Mouse (Mus musculus): ENCODE data around the gene Coro1b. TPM values are rescaled to one million over a fixed set of nuclear protein-coding genes. Genes with fewer than 3 reads are reported as not detected.

Coro1b gene
- polyA plus RNA-seq, 1 experiment from 2014 or later = 237 TPM

GRCm38 (mm10) chr19:4192251-4192985 lies 44.0 kb downstream of the Coro1b start:
- WGBS = under 1% methylated on average over 44 of the region's 52 CpGs
- H3K36me3 ChIP-seq (ENCODE audit: control insufficient read depth, insufficient read depth) = peaks cover 35% of the 10 kb centered on the region
- TF ChIP-seq CTCF (IDR thresholded peaks at IDR 0.05; ENCODE audit: low read depth) = no peak
- H3K9me3 ChIP-seq (ENCODE audit: control insufficient read depth) = no peaks in the 10 kb centered on the region
- H3K4me1 ChIP-seq (replicated peaks; ENCODE audit: control insufficient read depth, insufficient read depth, low read length) = peaks cover 9% of the 10 kb centered on the region
- peak overlapping the region; percentile 92 for H3K9ac ChIP-seq (ENCODE audit: low read depth, low read length)
- peak; percentile 37 for ATAC-seq
- H3K27me3 ChIP-seq (replicated peaks; ENCODE audit: control insufficient read depth, insufficient read depth, low read length) = no peaks in the 10 kb centered on the region
- H3K27ac ChIP-seq (ENCODE audit: low read depth, low read length) = peak overlapping the region; percentile 94
- H3K4me3 ChIP-seq (ENCODE audit: low read depth, low read length) = peak overlapping the region; percentile 93
- H3K4me2 ChIP-seq (replicated peaks; ENCODE audit: low read depth) = peak overlapping the region; percentile 75

DNA sequence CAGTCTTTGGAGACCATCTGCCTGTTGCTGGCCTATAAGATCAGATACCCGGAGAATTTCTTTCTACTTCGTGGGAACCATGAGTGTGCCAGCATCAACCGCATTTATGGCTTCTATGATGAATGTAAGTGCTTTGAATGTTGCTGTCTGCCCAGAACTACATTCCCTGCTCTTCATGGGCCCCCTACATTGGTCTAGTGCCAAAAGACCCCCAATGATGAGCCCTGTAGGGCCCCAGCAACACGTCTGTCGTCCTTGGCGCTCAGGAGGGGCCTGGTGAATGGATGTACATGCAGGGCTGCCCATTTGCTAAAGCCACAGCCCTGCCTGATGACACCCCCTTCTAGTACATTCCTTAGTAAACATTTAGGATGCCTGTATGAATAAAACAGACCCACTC lies 44.7 kb downstream of the Coro1b start:
- H3K27ac ChIP-seq (ENCODE audit: low read depth, low read length) = peak overlapping the region; percentile 94; the same call in 1 of the 2 replicates
- H3K36me3 ChIP-seq (ENCODE audit: control insufficient read depth, insufficient read depth) = peaks cover 38% of the 10 kb centered on the region
- H3K27me3 ChIP-seq (replicated peaks; ENCODE audit: control insufficient read depth, insufficient read depth, low read length) = no peaks in the 10 kb centered on the region
- peak overlapping the region; percentile 92 for H3K9ac ChIP-seq (ENCODE audit: low read depth, low read length)
- no peak for ATAC-seq
- H3K4me1 ChIP-seq (replicated peaks; ENCODE audit: control insufficient read depth, insufficient read depth, low read length) = peaks cover 9% of the 10 kb centered on the region
- no peak for TF ChIP-seq CTCF (IDR thresholded peaks at IDR 0.05; ENCODE audit: low read depth)
- H3K9me3 ChIP-seq (ENCODE audit: control insufficient read depth) = no peaks in the 10 kb centered on the region
- H3K4me2 ChIP-seq (replicated peaks; ENCODE audit: low read depth) = peak overlapping the region; percentile 75
- peak overlapping the region; percentile 93 for H3K4me3 ChIP-seq (ENCODE audit: low read depth, low read length)
- WGBS = 37% methylated on average over 6 of the region's 6 CpGs

- Histone ChIP-seq H3K27ac (ENCODE audit: low read depth, low read length) (no peak overlapping the region), H3K9me3 (ENCODE audit: control insufficient read depth) (no peaks in the 10 kb centered on the region), H3K9ac (ENCODE audit: low read depth, low read length) (no peak overlapping the region), H3K36me3 (ENCODE audit: control insufficient read depth, insufficient read depth) (peaks cover 39% of the 10 kb centered on the region), H3K4me1 (replicated peaks; ENCODE audit: control insufficient read depth, insufficient read depth, low read length) (peaks cover 9% of the 10 kb centered on the region), H3K4me3 (ENCODE audit: low read depth, low read length) (no peak overlapping the region), H3K27me3 (replicated peaks; ENCODE audit: control insufficient read depth, insufficient read depth, low read length) (no peaks in the 10 kb centered on the region), H3K4me2 (replicated peaks; ENCODE audit: low read depth) (no peak overlapping the region)
- 73% methylated on average over 8 of the region's 8 CpGs for WGBS
- no peak for TF ChIP-seq CTCF (IDR thresholded peaks at IDR 0.05; ENCODE audit: low read depth)
- ATAC-seq = no peak
These were observed 45.8 kb downstream of the Coro1b start for GRCm38 (mm10) chr19:4194021-4194724.

DNA sequence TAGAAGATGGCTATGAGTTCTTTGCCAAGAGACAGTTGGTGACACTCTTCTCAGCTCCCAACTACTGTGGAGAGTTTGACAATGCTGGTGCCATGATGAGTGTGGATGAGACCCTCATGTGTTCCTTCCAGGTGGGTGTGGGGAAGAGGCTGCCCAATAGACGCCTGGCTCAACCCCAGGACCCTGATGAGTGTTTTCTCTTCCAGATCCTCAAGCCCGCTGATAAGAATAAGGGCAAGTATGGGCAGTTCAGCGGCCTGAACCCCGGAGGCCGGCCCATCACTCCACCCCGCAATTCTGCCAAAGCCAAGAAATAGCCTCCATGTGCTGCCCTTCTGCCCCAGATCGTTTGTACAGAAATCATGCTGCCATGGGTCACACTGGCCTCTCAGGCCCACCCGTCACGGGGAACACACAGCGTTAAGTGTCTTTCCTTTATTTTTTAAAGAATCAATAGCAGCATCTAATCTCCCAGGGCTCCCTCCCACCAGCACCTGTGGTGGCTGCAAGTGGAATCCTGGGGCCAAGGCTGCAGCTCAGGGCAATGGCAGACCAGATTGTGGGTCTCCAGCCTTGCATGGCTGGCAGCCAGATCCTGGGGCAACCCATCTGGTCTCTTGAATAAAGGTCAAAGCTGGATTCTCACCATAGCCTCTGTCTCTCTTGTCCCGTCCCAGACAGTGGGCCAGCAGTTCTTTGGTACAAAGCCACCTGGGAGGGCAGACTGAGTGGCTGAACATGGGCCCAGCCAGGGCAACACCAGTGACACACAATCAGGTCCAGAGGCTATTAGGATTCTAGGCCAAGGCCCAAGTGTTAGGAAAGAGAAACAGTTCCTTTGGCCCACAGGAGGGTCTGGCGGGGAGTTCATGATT lies 46.6 kb downstream of the Coro1b start:
- 76% methylated on average over 12 of the region's 12 CpGs for WGBS
- H3K9ac ChIP-seq (ENCODE audit: low read depth, low read length) = no peak overlapping the region
- peaks cover 46% of the 10 kb centered on the region for H3K36me3 ChIP-seq (ENCODE audit: control insufficient read depth, insufficient read depth)
- no peak for TF ChIP-seq CTCF (IDR thresholded peaks at IDR 0.05; ENCODE audit: low read depth)
- no peak overlapping the region for H3K4me3 ChIP-seq (ENCODE audit: low read depth, low read length)
- no peak overlapping the region for H3K4me2 ChIP-seq (replicated peaks; ENCODE audit: low read depth)
- H3K27me3 ChIP-seq (replicated peaks; ENCODE audit: control insufficient read depth, insufficient read depth, low read length) = no peaks in the 10 kb centered on the region
- peaks cover 9% of the 10 kb centered on the region for H3K4me1 ChIP-seq (replicated peaks; ENCODE audit: control insufficient read depth, insufficient read depth, low read length)
- H3K27ac ChIP-seq (ENCODE audit: low read depth, low read length) = no peak overlapping the region
- no peak for ATAC-seq
- no peaks in the 10 kb centered on the region for H3K9me3 ChIP-seq (ENCODE audit: control insufficient read depth)

- 42% methylated on average over 2 of the region's 2 CpGs for WGBS
- Histone ChIP-seq H3K27ac (ENCODE audit: low read depth, low read length) (no peak overlapping the region), H3K4me1 (replicated peaks; ENCODE audit: control insufficient read depth, insufficient read depth, low read length) (peaks cover 14% of the 10 kb centered on the region), H3K9ac (ENCODE audit: low read depth, low read length) (no peak overlapping the region), H3K9me3 (ENCODE audit: control insufficient read depth) (no peaks in the 10 kb centered on the region), H3K4me3 (ENCODE audit: low read depth, low read length) (no peak overlapping the region), H3K36me3 (ENCODE audit: control insufficient read depth, insufficient read depth) (peaks cover 46% of the 10 kb centered on the region), H3K4me2 (replicated peaks; ENCODE audit: low read depth) (no peak overlapping the region), H3K27me3 (replicated peaks; ENCODE audit: control insufficient read depth, insufficient read depth, low read length) (no peaks in the 10 kb centered on the region)
- TF ChIP-seq CTCF (IDR thresholded peaks at IDR 0.05; ENCODE audit: low read depth) = no peak
- ATAC-seq = no peak
These were observed 47.6 kb downstream of the Coro1b start for GRCm38 (mm10) chr19:4196048-4196447.

DNA sequence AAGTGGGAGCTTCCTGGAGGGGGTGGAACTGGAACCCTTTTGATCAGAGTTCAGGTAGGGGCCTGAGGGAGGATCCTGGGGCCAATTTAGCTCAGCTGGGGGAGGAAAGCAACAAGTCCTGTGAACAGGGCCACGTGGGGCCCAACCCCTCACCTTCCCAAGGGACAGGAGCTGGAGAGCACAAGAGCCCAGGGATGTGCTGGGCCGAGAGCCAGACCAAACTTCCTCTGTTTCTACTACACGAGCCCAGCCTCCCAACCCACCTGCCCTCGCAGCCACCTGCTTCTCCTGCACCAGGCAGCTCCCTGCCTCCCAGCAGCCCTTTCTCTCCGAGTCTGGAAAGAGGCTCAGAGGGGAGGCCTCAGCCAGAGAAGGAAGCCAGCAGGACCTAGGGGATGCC lies 48.1 kb downstream of the Coro1b start:
- ATAC-seq = no peak
- TF ChIP-seq CTCF (IDR thresholded peaks at IDR 0.05; ENCODE audit: low read depth) = no peak
- H3K9ac ChIP-seq (ENCODE audit: low read depth, low read length) = no peak overlapping the region
- peak overlapping the region; percentile 36; the same call in 1 of the 2 replicates for H3K27ac ChIP-seq (ENCODE audit: low read depth, low read length)
- no peaks in the 10 kb centered on the region for H3K27me3 ChIP-seq (replicated peaks; ENCODE audit: control insufficient read depth, insufficient read depth, low read length)
- H3K4me1 ChIP-seq (replicated peaks; ENCODE audit: control insufficient read depth, insufficient read depth, low read length) = peaks cover 14% of the 10 kb centered on the region
- no peaks in the 10 kb centered on the region for H3K9me3 ChIP-seq (ENCODE audit: control insufficient read depth)
- no peak overlapping the region for H3K4me3 ChIP-seq (ENCODE audit: low read depth, low read length)
- peaks cover 46% of the 10 kb centered on the region for H3K36me3 ChIP-seq (ENCODE audit: control insufficient read depth, insufficient read depth)
- H3K4me2 ChIP-seq (replicated peaks; ENCODE audit: low read depth) = no peak overlapping the region
- WGBS = 11% methylated on average over 5 of the region's 5 CpGs

Data from intestine, postnatal 0 days (tissue).